ENCODE assay signal across 8 mouse cellular contexts in genomic region chr7:126975493-126975892, GRCm38 (mm10). TPM values are rescaled to one million over a fixed set of nuclear protein-coding genes. Genes with fewer than 3 reads are reported as not detected.
DNase-seq lines count a peak whose midpoint lies in the region; ATAC-seq lines count a peak whose summit lies in the region.

No protein-coding gene starts in this region.

- H3K4me3 ChIP-seq in neural tube, embryonic 11.5 days (ENCODE audit: low read depth, low read length) = peak overlapping the region; percentile 94
- peak overlapping the region; percentile 100 for H3K4me3 ChIP-seq in forebrain, embryonic 12.5 days (replicated peaks)
- peak overlapping the region; percentile 100 for H3K4me3 ChIP-seq in intestine, embryonic 16.5 days (ENCODE audit: low read length)
- H3K4me3 ChIP-seq in midbrain, embryonic 12.5 days = peak overlapping the region; percentile 97

- DNase-seq in neural tube, embryonic 11.5 days (ENCODE audit: low spot score) = no peak
- no peak for DNase-seq in neural tube, embryonic 10.5 days (ENCODE audit: extremely low spot score, low spot score)
- no peak for DNase-seq in left cerebral cortex, adult 9 months (ENCODE audit: low spot score in 2 of 2)
- no peak for DNase-seq in thymus, postnatal 4 days

- H3K4me2 ChIP-seq in neural tube, embryonic 11.5 days (ENCODE audit: low read depth) = peak overlapping the region; percentile 89
- H3K4me2 ChIP-seq in forebrain, embryonic 12.5 days = peak overlapping the region; percentile 80
- H3K4me2 ChIP-seq in intestine, embryonic 16.5 days (ENCODE audit: low read depth, low read length) = peak overlapping the region; percentile 43
- peak overlapping the region; percentile 88 for H3K4me2 ChIP-seq in midbrain, embryonic 12.5 days (replicated peaks)

- no peaks in the 10 kb centered on the region for H3K9me3 ChIP-seq in neural tube, embryonic 11.5 days (ENCODE audit: control insufficient read depth, low read length)
- no peaks in the 10 kb centered on the region for H3K9me3 ChIP-seq in forebrain, embryonic 12.5 days
- no peaks in the 10 kb centered on the region for H3K9me3 ChIP-seq in intestine, embryonic 16.5 days (ENCODE audit: control insufficient read depth, low read length)
- no peaks in the 10 kb centered on the region for H3K9me3 ChIP-seq in midbrain, embryonic 12.5 days

- no peak overlapping the region for H3K27ac ChIP-seq in neural tube, embryonic 11.5 days (ENCODE audit: low read depth, low read length)
- H3K27ac ChIP-seq in forebrain, embryonic 12.5 days = no peak overlapping the region
- H3K27ac ChIP-seq in intestine, embryonic 16.5 days (ENCODE audit: low read length) = peak overlapping the region; percentile 98
- H3K27ac ChIP-seq in midbrain, embryonic 12.5 days (replicated peaks) = 0 out of 2 replicates have a peak overlapping the region, but pooled peaks have one; percentile 96

- H3K9ac ChIP-seq in neural tube, embryonic 11.5 days (ENCODE audit: low read length) = peak overlapping the region; percentile 96; the same call in 1 of the 2 replicates
- H3K9ac ChIP-seq in forebrain, embryonic 12.5 days = no peak overlapping the region
- peak overlapping the region; percentile 54 for H3K9ac ChIP-seq in intestine, embryonic 16.5 days (ENCODE audit: low read depth, low read length)
- H3K9ac ChIP-seq in midbrain, embryonic 12.5 days (replicated peaks) = no peak overlapping the region

- H3K27me3 ChIP-seq in neural tube, embryonic 11.5 days (ENCODE audit: control insufficient read depth, insufficient read depth, low read length) = no peaks in the 10 kb centered on the region
- H3K27me3 ChIP-seq in forebrain, embryonic 12.5 days = no peaks in the 10 kb centered on the region
- H3K27me3 ChIP-seq in intestine, embryonic 16.5 days (replicated peaks; ENCODE audit: control insufficient read depth, insufficient read depth, low read length) = no peaks in the 10 kb centered on the region
- no peaks in the 10 kb centered on the region; the same call in 1 of the 2 replicates for H3K27me3 ChIP-seq in midbrain, embryonic 12.5 days

- H3K4me1 ChIP-seq in neural tube, embryonic 11.5 days (ENCODE audit: control insufficient read depth, insufficient read depth, low read length) = peaks cover 6% of the 10 kb centered on the region; the same call in 1 of the 2 replicates
- H3K4me1 ChIP-seq in forebrain, embryonic 12.5 days = peaks cover 11% of the 10 kb centered on the region
- peaks cover 10% of the 10 kb centered on the region; the same call in 1 of the 2 replicates for H3K4me1 ChIP-seq in intestine, embryonic 16.5 days (ENCODE audit: control insufficient read depth, insufficient read depth, low read length)
- H3K4me1 ChIP-seq in midbrain, embryonic 12.5 days = peaks cover 7% of the 10 kb centered on the region

- 0 out of 2 replicates have a peak, but pooled peaks cover 6% of the 10 kb centered on the region for H3K36me3 ChIP-seq in neural tube, embryonic 11.5 days (ENCODE audit: control insufficient read depth, insufficient read depth, low read length)
- peaks cover 27% of the 10 kb centered on the region for H3K36me3 ChIP-seq in forebrain, embryonic 12.5 days (replicated peaks)
- peaks cover 21% of the 10 kb centered on the region for H3K36me3 ChIP-seq in intestine, embryonic 16.5 days (ENCODE audit: control insufficient read depth, insufficient read depth, low read length)
- H3K36me3 ChIP-seq in midbrain, embryonic 12.5 days = peaks cover 36% of the 10 kb centered on the region

- ATAC-seq in neural tube, embryonic 11.5 days (ENCODE audit: insufficient read depth, low FRiP score, low TSS enrichment) = 0 out of 2 replicates have a peak, but pooled peaks have one; percentile 25
- peak; percentile 51 for ATAC-seq in forebrain, embryonic 12.5 days (ENCODE audit: low FRiP score)
- ATAC-seq in intestine, embryonic 16.5 days = peak; percentile 7
- peak; percentile 57 for ATAC-seq in midbrain, embryonic 12.5 days (ENCODE audit: low FRiP score, low read depth)
- ATAC-seq in inflammation-experienced regulatory T-cells, adult 6 months = no peak

- 17% methylated on average over 8 of the region's 8 CpGs for WGBS in neural tube, embryonic 11.5 days
- WGBS in forebrain, embryonic 12.5 days = 13% methylated on average over 8 of the region's 8 CpGs
- 12% methylated on average over 8 of the region's 8 CpGs for WGBS in intestine, embryonic 16.5 days
- 18% methylated on average over 8 of the region's 8 CpGs for WGBS in midbrain, embryonic 12.5 days

RNA-seq across cellular contexts. Expression of gene Cdipt, which starts 0.2 kb away (rescaled TPM):
- 79.1 and 80.3 TPM in 2 replicates for polyA plus RNA-seq in neural tube, embryonic 11.5 days (2014; fragmentation: Nextera tagmentation; extraction: Ambion mirVana)
- polyA plus RNA-seq in forebrain, embryonic 12.5 days (2016; fragmentation: Nextera tagmentation; extraction: Ambion mirVana) = 78.9 and 79.6 TPM in 2 replicates
- polyA plus RNA-seq in intestine, embryonic 16.5 days (2015; fragmentation: Nextera tagmentation; extraction: Ambion mirVana) = 167 TPM in 2 replicates
- 81.1 and 87.2 TPM in 2 replicates for polyA plus RNA-seq in midbrain, embryonic 12.5 days (2016; fragmentation: Nextera tagmentation; extraction: Ambion mirVana)
- 100 to 1,000 TPM; 104 to 127 (median 115) TPM for polyA plus RNA-seq in inflammation-experienced regulatory T-cells, adult 6 months (2017; shearing (Covaris generic))

RNA-seq across cellular contexts. Expression of gene Cdiptos, which starts 0.4 kb away (rescaled TPM):
- polyA plus RNA-seq in neural tube, embryonic 11.5 days (2014; fragmentation: Nextera tagmentation; extraction: Ambion mirVana) = 0.47 and 1.1 TPM in 2 replicates
- 0.86 and 2.0 TPM in 2 replicates for polyA plus RNA-seq in forebrain, embryonic 12.5 days (2016; fragmentation: Nextera tagmentation; extraction: Ambion mirVana)
- polyA plus RNA-seq in intestine, embryonic 16.5 days (2015; fragmentation: Nextera tagmentation; extraction: Ambion mirVana) = 1.3 and 1.6 TPM in 2 replicates
- polyA plus RNA-seq in midbrain, embryonic 12.5 days (2016; fragmentation: Nextera tagmentation; extraction: Ambion mirVana) = 1.0 and 1.3 TPM in 2 replicates
- 1 to 10 TPM in 2 of 3 experiments, under 1 TPM in 1; 0.91 to 1.8 (median 1.3) TPM for polyA plus RNA-seq in inflammation-experienced regulatory T-cells, adult 6 months (2017; shearing (Covaris generic))

RNA-seq across cellular contexts. Expression of gene Sez6l2, which starts 25.1 kb away (rescaled TPM):
- polyA plus RNA-seq in neural tube, embryonic 11.5 days (2014; fragmentation: Nextera tagmentation; extraction: Ambion mirVana) = 10.0 and 13.5 TPM in 2 replicates
- polyA plus RNA-seq in forebrain, embryonic 12.5 days (2016; fragmentation: Nextera tagmentation; extraction: Ambion mirVana) = 8.6 and 10.5 TPM in 2 replicates
- polyA plus RNA-seq in intestine, embryonic 16.5 days (2015; fragmentation: Nextera tagmentation; extraction: Ambion mirVana) = 1.5 and 1.7 TPM in 2 replicates
- 13.8 and 16.9 TPM in 2 replicates for polyA plus RNA-seq in midbrain, embryonic 12.5 days (2016; fragmentation: Nextera tagmentation; extraction: Ambion mirVana)
- polyA plus RNA-seq in inflammation-experienced regulatory T-cells, adult 6 months (2017; shearing (Covaris generic)) = under 1 TPM; 0.69 to 0.87 (median 0.77) TPM

RNA-seq across cellular contexts. Expression of gene Asphd1, which starts 26.1 kb away (rescaled TPM):
- 0.82 and 0.87 TPM in 2 replicates for polyA plus RNA-seq in neural tube, embryonic 11.5 days (2014; fragmentation: Nextera tagmentation; extraction: Ambion mirVana)
- polyA plus RNA-seq in forebrain, embryonic 12.5 days (2016; fragmentation: Nextera tagmentation; extraction: Ambion mirVana) = 1.5 TPM in 2 replicates
- 0.31 and 0.56 TPM in 2 replicates for polyA plus RNA-seq in intestine, embryonic 16.5 days (2015; fragmentation: Nextera tagmentation; extraction: Ambion mirVana)
- 1.6 and 2.7 TPM in 2 replicates for polyA plus RNA-seq in midbrain, embryonic 12.5 days (2016; fragmentation: Nextera tagmentation; extraction: Ambion mirVana)
- under 1 TPM in 1 of 3 experiments, not detected in 2; 0.34 TPM for polyA plus RNA-seq in inflammation-experienced regulatory T-cells, adult 6 months (2017; shearing (Covaris generic))

RNA-seq across cellular contexts. Expression of gene Mvp, which starts 38.9 kb away (rescaled TPM):
- 3.0 and 4.2 TPM in 2 replicates for polyA plus RNA-seq in neural tube, embryonic 11.5 days (2014; fragmentation: Nextera tagmentation; extraction: Ambion mirVana)
- 4.2 and 4.6 TPM in 2 replicates for polyA plus RNA-seq in forebrain, embryonic 12.5 days (2016; fragmentation: Nextera tagmentation; extraction: Ambion mirVana)
- 73.7 and 84.9 TPM in 2 replicates for polyA plus RNA-seq in intestine, embryonic 16.5 days (2015; fragmentation: Nextera tagmentation; extraction: Ambion mirVana)
- polyA plus RNA-seq in midbrain, embryonic 12.5 days (2016; fragmentation: Nextera tagmentation; extraction: Ambion mirVana) = 5.0 and 5.8 TPM in 2 replicates
- polyA plus RNA-seq in inflammation-experienced regulatory T-cells, adult 6 months (2017; shearing (Covaris generic)) = 10 to 100 TPM; 15.2 to 19.7 (median 16.2) TPM

Comparison
In these comparisons a context has a peak if more than half of its experiments do, and no peak if none do; other contexts are left out.
1. H3K27ac ChIP-seq: peak in intestine, embryonic 16.5 days (single experiment) and midbrain, embryonic 12.5 days (single experiment); none in neural tube, embryonic 11.5 days (single experiment) and forebrain, embryonic 12.5 days (single experiment).
2. H3K9ac ChIP-seq: peak in neural tube, embryonic 11.5 days (single experiment) and intestine, embryonic 16.5 days (single experiment); none in forebrain, embryonic 12.5 days (single experiment) and midbrain, embryonic 12.5 days (single experiment).
3. Peak in every context shown above with its lines, with median percentiles within 50 percentile points of each other: H3K4me2 ChIP-seq and H3K4me3 ChIP-seq.